ENCODE assay signal across 20 mouse cellular contexts in genomic region chr11:74974615-74975014, GRCm38 (mm10). TPM values are rescaled to one million over a fixed set of nuclear protein-coding genes. Genes with fewer than 3 reads are reported as not detected.
DNase-seq lines count a peak whose midpoint lies in the region; TF ChIP-seq lines count a peak whose summit lies in the region.
"Had no signal": no experiment of that assay in that cellular context is flagged by ENCODE, and none has a peak within 500 bp of the region (broad histone marks: within the 10 kb centered on the region; RNA-seq: fewer than 3 reads in every experiment).

No protein-coding gene starts in this region.

- H3K4me3 ChIP-seq in CH12.LX (replicated peaks in 1 of 3; ENCODE audit: low read depth in 2 of 3, low read length in 2 of 3, poor library complexity in 1 of 3) (no peak overlapping the region), MEL (ENCODE audit: control insufficient read depth in 1 of 2, insufficient read depth in 1 of 2, low read depth in 2 of 2, low read length in 2 of 2) (no peak overlapping the region)

- no peak for TF ChIP-seq EP300 in CH12.LX (IDR thresholded peaks at IDR 0.05; ENCODE audit: low read length)
- no peak for TF ChIP-seq EP300 in MEL (IDR thresholded peaks at IDR 0.05; ENCODE audit: low read depth in 1 of 2, low read length in 2 of 2)

- dilution Hi-C loops in CH12.LX (cut with MboI; ENCODE audit: extremely low pct_ligation_motif_present, extremely low pct_unique_long_range_greater_than_20kb, low sequenced_read_pairs), result no loop called here

- intact Hi-C loops in heart, postnatal 10 days (cut with DNase I), result no loop called here

- H3K27ac ChIP-seq in CH12.LX (ENCODE audit: insufficient read depth, low read depth), result no peak overlapping the region
- no peak overlapping the region for H3K27ac ChIP-seq in MEL (ENCODE audit: control insufficient read depth, low read depth, low read length)

- TF ChIP-seq CTCF in CH12.LX (conservative IDR thresholded peaks at IDR 0.05 in 1 of 2, IDR thresholded peaks at IDR 0.05 in 1 of 2; ENCODE audit: low read depth in 2 of 2, low read length in 2 of 2) (no peak), MEL (IDR thresholded peaks at IDR 0.05 in 2 of 3, conservative IDR thresholded peaks at IDR 0.05 in 1 of 3; ENCODE audit: control insufficient read depth in 1 of 3, insufficient read depth in 1 of 3, low read depth in 2 of 3, low read length in 3 of 3, poor library complexity in 1 of 3, severe bottlenecking in 1 of 3) (no peak)

- DNase-seq in heart, adult 11 months, result peak; percentile 25
- DNase-seq in heart, postnatal 10 days, result no peak
- no peak for DNase-seq in CH12.LX (ENCODE audit: extremely low read depth)
- no peak for DNase-seq in MEL (ENCODE audit: low read depth, low spot score)
- DNase-seq in kidney, adult 11 months, result no peak
- no peak for DNase-seq in layer of hippocampus, adult 9-11 months
- DNase-seq: adrenal gland, adult 2 months; adrenal gland, adult 8-10 months; adrenal gland, postnatal 10 days; adrenal gland, postnatal 14 days; adrenal gland, postnatal 25 days; adrenal gland, postnatal 36 days; B cell, adult 2 months; cerebellum, adult 11 months; cerebellum, adult 11-12 months; cerebellum, adult 18-20 months; cerebellum, adult 2 months; cerebellum, adult 8-10 months had no signal

- in situ Hi-C loops in CH12.LX (cut with MboI; ENCODE audit: low pct_ligation_motif_present, low pct_unique_long_range_greater_than_20kb, low sequenced_read_pairs), result loop anchor here (25.0 kb wide), 1 partner anchor 313 kb away; no protein-coding TSS in a partner anchor

- H3K4me1 ChIP-seq in CH12.LX (ENCODE audit: control insufficient read depth in 1 of 2, insufficient read depth in 2 of 2), result peaks cover 16 to 51% of the 10 kb centered on the region in 2 experiments; a peak in 3 of 4 replicates
- H3K4me1 ChIP-seq in MEL (ENCODE audit: control insufficient read depth in 1 of 2, insufficient read depth in 2 of 2, low read length in 2 of 2), result peaks cover 4 to 12% of the 10 kb centered on the region in 2 experiments; a peak in 3 of 4 replicates

- H3K9me3 ChIP-seq in CH12.LX (replicated peaks; ENCODE audit: low read length), result no peaks in the 10 kb centered on the region
- H3K9me3 ChIP-seq in MEL (replicated peaks; ENCODE audit: insufficient read depth, low read length), result no peaks in the 10 kb centered on the region
- H3K9me3 ChIP-seq: G1E had no signal

- TF ChIP-seq RAD21 in CH12.LX (IDR thresholded peaks at IDR 0.05; ENCODE audit: low read depth, low read length), result no peak
- no peak for TF ChIP-seq RAD21 in MEL (IDR thresholded peaks at IDR 0.05; ENCODE audit: low read depth, low read length)

- H3K9ac ChIP-seq in CH12.LX (ENCODE audit: insufficient read depth, low read depth), result no peak overlapping the region
- H3K9ac ChIP-seq in MEL (ENCODE audit: control insufficient read depth, low read depth, low read length, poor library complexity, severe bottlenecking), result no peak overlapping the region

- no peaks in the 10 kb centered on the region; the same call in 1 of the 2 replicates for H3K79me2 ChIP-seq in CH12.LX (replicated peaks; ENCODE audit: control insufficient read depth, extremely low read depth, insufficient read depth, poor library complexity, severe bottlenecking)
- H3K79me2 ChIP-seq in MEL (ENCODE audit: control insufficient read depth, insufficient read depth, low read length, poor library complexity), result no peaks in the 10 kb centered on the region; the same call in 1 of the 2 replicates

- no peak overlapping the region for H3K4me2 ChIP-seq in CH12.LX (ENCODE audit: insufficient read depth, low read depth, poor library complexity, severe bottlenecking)

- H3K36me3 ChIP-seq in CH12.LX (replicated peaks in 1 of 2; ENCODE audit: control insufficient read depth in 1 of 2, insufficient read depth in 1 of 2, low read length in 1 of 2), result peaks cover 0 to 23% of the 10 kb centered on the region in 2 experiments
- H3K36me3 ChIP-seq in MEL (ENCODE audit: control insufficient read depth in 1 of 2, insufficient read depth in 2 of 2, low read length in 2 of 2), result peaks cover 0 to 18% of the 10 kb centered on the region in 2 experiments; a peak in 3 of 4 replicates

- H3K27me3 ChIP-seq in CH12.LX (replicated peaks) (no peaks in the 10 kb centered on the region), MEL (ENCODE audit: control insufficient read depth in 1 of 2, insufficient read depth in 2 of 2, low read length in 2 of 2) (no peaks in the 10 kb centered on the region)
- H3K27me3 ChIP-seq: Patski had no signal

- no peak for TF ChIP-seq POLR2A in CH12.LX (IDR thresholded peaks at IDR 0.05; ENCODE audit: low read depth, low read length)
- no peak for TF ChIP-seq POLR2A in MEL (IDR thresholded peaks at IDR 0.05; ENCODE audit: control insufficient read depth in 1 of 2, insufficient read depth in 1 of 2, low read depth in 1 of 2, low read length in 2 of 2, poor library complexity in 1 of 2)

TF ChIP-seq in CH12.LX, 34 proteins besides CTCF, POLR2A, EP300 and RAD21 (continues in another document):
- TF ChIP-seq SIN3A (IDR thresholded peaks at IDR 0.05; ENCODE audit: low read length), result no peak
- TF ChIP-seq NRF1 (IDR thresholded peaks at IDR 0.05; ENCODE audit: low read depth, low read length), result no peak
- TF ChIP-seq ZC3H11A (IDR thresholded peaks at IDR 0.05; ENCODE audit: low read depth, low read length), result no peak
- no peak for TF ChIP-seq JUND (conservative IDR thresholded peaks at IDR 0.05; ENCODE audit: low read depth, low read length)
- TF ChIP-seq MAX (IDR thresholded peaks at IDR 0.05; ENCODE audit: low read length), result no peak
- TF ChIP-seq UBTF (IDR thresholded peaks at IDR 0.05; ENCODE audit: low read depth, low read length), result no peak
- no peak for TF ChIP-seq MAZ (IDR thresholded peaks at IDR 0.05; ENCODE audit: low read depth, low read length)
- no peak for TF ChIP-seq RCOR1 (conservative IDR thresholded peaks at IDR 0.05; ENCODE audit: low read depth, low read length)
- TF ChIP-seq USF1 (IDR thresholded peaks at IDR 0.05; ENCODE audit: low read depth, low read length), result no peak
- TF ChIP-seq CHD2 (IDR thresholded peaks at IDR 0.05; ENCODE audit: low read length), result 0 out of 2 replicates have a peak, but pooled peaks have one; percentile 30
- TF ChIP-seq MAFK (IDR thresholded peaks at IDR 0.05; ENCODE audit: insufficient replicate concordance, low read length), result no peak
- no peak for TF ChIP-seq MEF2A (IDR thresholded peaks at IDR 0.05; ENCODE audit: borderline replicate concordance, low read depth, low read length)
- TF ChIP-seq NELFE (IDR thresholded peaks at IDR 0.05; ENCODE audit: low read depth, low read length), result no peak
- TF ChIP-seq ELF1 (IDR thresholded peaks at IDR 0.05; ENCODE audit: low read depth, low read length), result no peak
- TF ChIP-seq E2F4 (IDR thresholded peaks at IDR 0.05; ENCODE audit: insufficient replicate concordance, low read depth, low read length), result no peak
- peak; percentile 96 for TF ChIP-seq ZKSCAN1 (IDR thresholded peaks at IDR 0.05; ENCODE audit: borderline replicate concordance, low read depth, low read length)
- no peak for TF ChIP-seq USF2 (conservative IDR thresholded peaks at IDR 0.05; ENCODE audit: low read depth, low read length)
- no peak for TF ChIP-seq KAT2A (IDR thresholded peaks at IDR 0.05; ENCODE audit: insufficient replicate concordance, low read length)

TF ChIP-seq in MEL, 35 proteins besides CTCF, POLR2A, EP300 and RAD21:
- TF ChIP-seq ELF1 (IDR thresholded peaks at IDR 0.05; ENCODE audit: low read depth, low read length) (no peak), JUND (IDR thresholded peaks at IDR 0.05; ENCODE audit: low read depth, low read length) (no peak), ZNF384 (IDR thresholded peaks at IDR 0.05; ENCODE audit: low read depth, low read length) (0 out of 2 replicates have a peak, but pooled peaks have one; percentile 9), ZKSCAN1 (IDR thresholded peaks at IDR 0.05; ENCODE audit: low read depth, low read length) (peak; percentile 97)

RNA-seq across cellular contexts. Expression of gene Srr, which starts 48.9 kb away (rescaled TPM):
- 10 to 100 TPM; 33.2 to 34.5 TPM for total RNA-seq in heart, postnatal 10 days (2021)
- total RNA-seq in CH12.LX (2012; rRNA removed) (4.0 and 5.9 TPM in 2 replicates), CH12.LX (2014; rRNA removed) (5.7 and 6.7 TPM in 2 replicates), MEL (2012; rRNA removed) (4.1 and 5.2 TPM in 2 replicates)
- polyA plus RNA-seq in CH12.LX (2012; ENCODE audit: insufficient read length, low read depth) (5.7 and 7.6 TPM in 2 replicates), MEL (2012; ENCODE audit: insufficient read depth in 1 of 2, insufficient read length in 2 of 2, low read depth in 1 of 2, low replicate concordance in 2 of 2, missing spikeins in 1 of 2) (1 to 10 TPM in 1 of 2 experiments, not detected in 1; 6.8 TPM)

RNA-seq across cellular contexts. Expression of gene Smg6, which starts 49.0 kb away (rescaled TPM):
- total RNA-seq in heart, postnatal 10 days (2021), result 10 to 100 TPM; 24.1 to 25.3 TPM
- total RNA-seq in CH12.LX (2012; rRNA removed), result 12.0 and 12.1 TPM in 2 replicates
- 8.0 and 9.0 TPM in 2 replicates for total RNA-seq in CH12.LX (2014; rRNA removed)
- 14.8 and 18.5 TPM in 2 replicates for polyA plus RNA-seq in CH12.LX (2012; ENCODE audit: insufficient read length, low read depth)
- total RNA-seq in MEL (2012; rRNA removed), result 11.6 and 13.6 TPM in 2 replicates
- polyA plus RNA-seq in MEL (2012; ENCODE audit: insufficient read depth in 1 of 2, insufficient read length in 2 of 2, low read depth in 1 of 2, low replicate concordance in 2 of 2, missing spikeins in 1 of 2), result 10 to 100 TPM in 1 of 2 experiments, not detected in 1; 19.0 TPM
